Mouse (Mus musculus): ENCODE results near the gene Phf7.

Phf7 gene

DNA sequence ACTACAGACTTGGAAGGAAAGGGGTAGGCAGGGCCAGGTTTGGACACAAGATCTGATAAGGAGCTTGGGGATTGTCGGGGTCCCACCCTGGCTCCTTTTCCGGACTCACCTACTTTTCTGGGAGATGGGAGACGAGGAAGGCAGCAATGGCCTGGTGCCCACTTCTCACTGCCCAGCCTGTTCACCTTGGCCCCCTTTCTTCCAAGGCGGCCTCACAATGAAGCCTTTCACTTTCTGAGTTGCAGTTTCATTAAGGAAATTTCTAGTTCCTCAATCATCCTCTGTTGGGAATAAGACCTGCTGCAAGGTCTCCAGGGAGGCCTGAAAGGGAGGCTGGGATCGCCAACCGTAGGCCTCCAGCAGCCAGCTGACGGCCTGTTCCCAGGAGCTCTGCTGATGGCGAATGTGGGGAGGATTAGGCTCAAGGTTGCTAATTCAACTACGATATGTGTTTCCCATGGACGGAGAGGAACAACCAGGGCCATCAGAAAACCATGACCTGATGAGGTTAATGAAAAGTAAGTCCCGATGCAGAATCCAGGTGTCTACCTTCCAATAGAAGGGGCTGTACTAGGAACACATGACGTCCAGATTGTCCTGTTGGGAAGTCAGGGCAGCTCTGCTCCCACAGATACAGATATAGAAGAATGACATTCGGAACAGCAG is 18.6 kb downstream of the Phf7 start:
- DNase-seq: peak; percentile 27 to 32

DNA sequence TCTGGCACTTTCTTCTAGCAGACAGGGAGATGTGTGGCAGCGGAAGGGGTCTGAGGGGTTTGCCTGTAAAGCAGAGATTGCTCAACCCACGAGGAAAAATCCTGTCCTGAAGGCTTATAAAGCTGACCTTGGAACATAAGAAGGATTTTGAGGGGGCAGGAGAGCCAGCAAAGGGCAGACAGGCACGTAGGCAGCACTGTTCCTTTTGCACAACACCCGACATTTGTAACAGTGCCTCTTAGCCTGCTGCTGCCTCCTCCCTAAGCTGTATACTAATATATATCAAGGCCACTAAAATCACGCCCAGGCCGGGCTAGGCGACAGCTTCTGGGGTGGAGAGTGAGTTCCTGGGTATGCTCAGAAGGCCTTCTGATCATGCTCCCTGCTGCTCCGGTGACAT is 20.7 kb downstream of the Phf7 start:
- DNase-seq: no peak

DNA sequence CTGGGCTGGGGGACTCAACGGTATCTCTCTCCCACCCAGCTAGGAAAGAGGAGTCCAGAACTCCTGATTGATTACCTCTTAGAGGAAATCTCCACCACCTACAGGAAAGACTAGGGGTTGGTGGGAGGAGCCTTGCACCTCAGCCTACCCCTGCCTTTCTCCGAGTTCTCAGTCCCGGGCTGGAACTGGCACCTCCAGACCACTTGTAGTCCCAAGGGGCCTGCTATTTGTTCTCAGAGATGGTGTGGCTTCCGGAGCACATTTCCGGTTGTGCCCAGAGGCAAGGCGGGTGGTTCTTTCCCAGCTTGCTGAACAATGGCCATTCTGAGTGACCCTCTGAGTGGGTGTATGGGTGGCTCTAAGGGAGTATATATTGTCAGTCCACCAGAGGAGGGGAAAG is 22.9 kb downstream of the Phf7 start:
- DNase-seq: peak; percentile 54 to 69

DNA sequence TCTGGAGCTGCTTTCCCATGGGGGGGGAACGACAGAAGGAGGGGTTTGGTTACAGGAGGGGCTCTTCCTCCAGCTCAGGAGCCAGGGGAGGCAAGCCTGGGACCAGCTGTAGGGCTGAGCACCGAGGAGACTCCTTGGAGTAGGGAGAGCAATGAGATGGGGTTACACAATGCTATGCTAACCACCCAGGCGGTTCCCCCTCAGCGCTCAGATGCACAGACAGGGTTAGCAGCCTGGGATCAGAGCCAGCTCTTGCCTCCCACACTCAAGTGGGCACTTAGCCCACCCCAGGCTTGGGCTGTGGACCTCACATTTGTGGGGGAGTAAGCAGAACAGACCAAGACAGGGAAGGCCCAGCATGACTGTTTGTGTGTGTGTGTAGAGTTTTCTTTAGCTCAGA is 24.1 kb downstream of the Phf7 start:
- peak in 1 of 2 experiments; percentile 27 for DNase-seq

DNA sequence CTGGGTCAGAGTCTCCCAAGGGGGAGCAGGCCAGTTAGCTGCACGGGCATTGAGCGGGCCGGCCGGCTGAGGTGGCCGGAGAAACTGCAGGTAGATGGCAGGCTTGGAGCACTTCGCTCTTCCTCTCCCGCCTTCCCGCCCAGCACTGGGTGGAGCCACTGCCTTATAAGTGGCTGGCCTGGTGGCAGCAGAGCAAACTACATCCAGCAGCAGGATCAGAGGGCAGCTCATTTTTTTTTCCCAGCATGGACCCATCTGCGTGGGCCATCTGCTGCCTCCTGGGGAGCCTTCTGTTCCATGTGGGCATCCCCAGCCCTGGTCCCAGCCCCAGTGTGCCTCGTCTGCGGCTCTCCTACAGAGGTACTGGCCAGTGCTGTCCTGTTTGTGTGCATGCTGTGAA is 33.5 kb downstream of the Phf7 start, which contains the start of gene Sema3g:
Sema3g (plus strand) TSS at position 195 of the 400 bp plus-strand sequence.
- DNase-seq: peak; percentile 87 to 89

DNA sequence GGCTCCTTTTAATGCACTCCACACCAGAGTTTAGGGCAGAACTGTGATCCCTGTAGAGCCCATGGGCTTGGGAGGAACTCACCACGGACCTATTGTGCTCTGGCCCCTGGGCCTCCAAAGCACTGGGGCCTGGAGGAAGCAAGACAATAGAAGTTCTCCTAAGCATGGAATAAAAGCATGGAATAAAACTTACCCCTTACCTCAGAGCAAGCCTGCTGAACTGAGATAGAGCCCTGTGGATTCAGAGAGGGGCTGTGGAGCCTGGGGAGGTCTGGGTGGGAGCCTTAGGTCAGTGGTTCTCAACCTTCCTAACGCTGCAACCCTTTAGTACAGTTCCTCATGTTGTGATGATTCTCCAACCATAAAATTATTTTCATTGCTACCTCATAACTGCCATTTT is 34.3 kb downstream of the Phf7 start, which contains the start of gene Nisch:
Nisch (minus strand) TSS at position 101 of the 400 bp plus-strand sequence.
- no peak for DNase-seq

DNA sequence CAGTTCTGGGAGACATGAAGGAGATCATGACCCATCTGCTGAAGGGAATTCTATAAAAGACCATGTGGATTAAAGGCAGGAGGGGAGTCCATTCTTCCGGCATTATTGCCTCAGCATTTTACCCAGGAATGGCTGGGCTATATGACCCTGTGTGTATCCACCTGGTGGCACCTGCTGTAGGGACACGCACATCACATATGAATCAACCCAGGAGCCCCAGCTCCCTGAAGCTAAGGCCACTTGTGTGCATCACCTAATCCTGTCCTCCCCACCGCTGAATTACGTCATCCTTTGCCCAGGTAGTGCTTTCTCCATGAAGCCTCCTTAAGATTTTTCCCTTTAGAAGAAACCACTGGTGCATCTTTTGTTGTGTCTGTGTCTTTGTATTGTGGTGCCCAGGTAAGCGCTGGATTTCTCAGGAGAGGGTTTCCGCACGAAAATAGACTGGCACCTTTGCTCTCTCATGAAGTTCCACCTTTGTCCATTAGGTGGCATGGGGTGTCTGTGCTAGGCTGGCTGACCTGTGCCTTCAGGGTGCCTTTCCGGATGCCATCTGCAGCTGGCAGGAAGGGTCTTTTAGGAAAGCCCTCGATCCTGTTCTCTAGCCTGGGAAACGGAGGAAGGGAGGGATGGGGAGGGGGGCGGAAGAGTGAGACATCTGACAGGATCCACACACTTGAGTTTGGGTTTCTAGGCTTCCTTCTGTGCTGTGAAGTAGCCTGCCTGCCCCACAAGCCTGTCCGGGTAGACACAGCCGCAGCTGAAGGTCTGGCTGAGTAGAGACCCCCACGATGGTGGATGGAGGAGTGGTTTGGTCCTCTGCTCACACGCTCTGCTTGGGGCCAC is 35.7 kb downstream of the Phf7 start:
- DNase-seq: peak; percentile 82 to 86

DNA sequence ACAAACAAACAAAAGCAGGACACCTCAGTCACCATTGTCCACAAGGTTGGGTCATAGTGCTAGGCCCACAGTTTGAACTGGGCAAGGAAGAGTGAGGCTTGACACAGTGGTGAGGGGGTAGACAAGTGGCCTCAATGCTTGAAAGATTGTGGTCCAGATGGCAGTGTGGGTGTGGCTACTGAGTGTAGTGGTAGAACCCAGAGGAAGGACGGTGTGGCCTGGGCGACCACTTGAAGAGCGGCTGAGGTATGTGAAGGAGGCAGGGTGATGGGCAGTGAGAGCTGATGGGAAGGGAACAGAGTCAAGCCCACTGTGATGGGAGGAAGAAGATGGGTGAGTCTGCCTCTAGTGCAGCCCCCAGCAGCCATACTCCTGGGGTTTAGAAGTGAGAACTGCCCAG is 36.4 kb downstream of the Phf7 start:
- DNase-seq: no peak

DNA sequence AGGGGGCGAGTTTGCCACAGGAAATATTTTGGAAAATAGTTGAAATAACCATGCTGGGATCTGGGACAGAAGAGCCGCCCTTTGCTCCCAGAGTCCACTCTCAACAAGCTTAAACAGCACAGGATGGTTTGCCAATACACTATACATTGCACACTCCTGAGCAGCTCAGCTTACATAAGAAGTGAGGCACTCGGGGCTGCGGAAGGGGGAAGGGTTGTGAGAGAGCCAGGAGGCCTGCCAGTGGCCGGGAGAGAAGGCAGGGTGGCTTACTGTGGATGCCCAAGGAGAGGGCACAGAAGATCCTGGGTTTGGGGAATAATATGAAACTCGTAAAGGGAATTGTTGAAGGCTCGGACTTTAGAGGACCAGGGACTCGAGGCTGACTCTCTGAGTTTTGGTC is 37.2 kb downstream of the Phf7 start:
- DNase-seq: no peak

DNA sequence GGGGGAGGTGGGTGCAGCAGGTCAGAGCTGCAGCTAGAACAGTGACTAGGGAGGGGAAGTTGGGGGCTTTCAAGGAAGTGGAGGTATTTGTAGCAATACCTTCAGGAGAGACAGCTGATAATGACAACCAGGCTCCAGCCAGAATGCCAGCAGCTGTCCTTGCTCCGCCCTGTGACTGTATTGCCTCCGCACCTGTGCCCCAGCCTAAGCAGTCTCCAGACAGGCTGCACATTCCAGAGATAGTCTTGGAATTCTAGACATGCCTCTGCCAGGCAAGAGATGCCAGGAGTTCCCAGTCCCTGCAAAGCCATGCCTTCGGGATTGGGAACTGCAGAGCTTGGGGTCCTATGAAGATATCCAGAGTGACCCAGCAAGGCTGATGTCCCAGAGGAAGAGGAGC is 38.6 kb downstream of the Phf7 start:
- no peak for DNase-seq

DNA sequence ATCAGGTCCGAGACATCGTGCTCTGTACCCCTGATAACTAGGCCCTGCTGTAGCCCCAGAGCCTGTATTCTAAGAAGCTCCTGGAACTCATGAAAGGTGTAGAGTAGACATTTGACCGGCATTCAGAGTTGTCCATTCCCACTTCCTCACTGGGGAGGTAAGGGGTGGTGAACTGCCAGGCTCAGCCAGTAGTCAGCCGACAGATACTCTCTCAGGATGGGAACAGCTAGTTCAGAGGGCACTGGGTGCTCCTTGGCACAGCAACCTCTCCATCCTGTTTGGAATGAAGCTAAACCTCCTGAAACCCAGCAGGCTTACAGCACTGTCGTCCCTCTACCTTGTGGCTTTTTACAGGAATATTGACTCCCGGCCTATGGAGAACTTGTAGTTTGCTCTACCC is 39.3 kb downstream of the Phf7 start:
- no peak for DNase-seq

DNA sequence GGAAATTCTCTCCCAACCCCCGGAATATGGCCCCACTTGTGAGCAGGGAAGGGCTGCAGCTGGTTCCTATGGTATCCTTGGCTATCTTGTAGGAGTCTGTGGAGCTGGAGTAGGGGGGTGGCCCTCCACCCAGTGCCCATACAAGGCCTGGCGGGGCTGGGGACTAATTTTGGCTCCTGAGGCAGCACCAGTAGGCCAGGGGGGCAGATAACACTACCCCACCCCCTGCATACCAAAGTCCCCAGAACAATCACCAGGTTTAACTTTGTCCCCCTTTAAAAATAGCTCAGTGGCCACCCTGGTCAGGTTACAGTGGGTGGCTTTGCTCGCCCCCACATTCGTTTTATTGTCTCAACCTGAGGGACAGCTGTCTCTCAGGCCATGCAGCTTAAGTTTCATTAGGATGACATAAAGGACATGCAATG is 42.0 kb downstream of the Phf7 start:
- no peak for DNase-seq

DNA sequence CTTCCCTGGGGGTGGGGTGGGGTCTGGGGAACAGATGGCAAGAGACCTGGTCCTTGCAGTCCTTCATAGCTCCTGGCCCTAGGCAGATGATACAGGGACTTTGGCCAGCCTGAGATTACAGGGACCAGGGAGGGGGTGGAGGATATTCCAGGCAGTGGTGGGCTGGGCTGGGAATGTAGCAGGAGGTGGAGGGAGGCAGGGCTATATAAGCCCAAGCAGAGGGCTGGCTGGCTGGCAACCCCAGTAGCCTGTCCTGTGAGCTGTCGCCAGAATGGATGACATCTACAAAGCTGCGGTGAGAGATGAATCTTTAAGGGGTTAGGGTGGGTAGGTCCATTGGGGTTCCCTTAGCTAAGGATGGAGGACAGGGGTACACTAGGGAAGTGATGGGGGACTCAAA is 43.0 kb downstream of the Phf7 start, which contains the start of gene Tnnc1:
Tnnc1 (plus strand) TSS at position 229 of the 400 bp plus-strand sequence.
- no peak for DNase-seq

DNA sequence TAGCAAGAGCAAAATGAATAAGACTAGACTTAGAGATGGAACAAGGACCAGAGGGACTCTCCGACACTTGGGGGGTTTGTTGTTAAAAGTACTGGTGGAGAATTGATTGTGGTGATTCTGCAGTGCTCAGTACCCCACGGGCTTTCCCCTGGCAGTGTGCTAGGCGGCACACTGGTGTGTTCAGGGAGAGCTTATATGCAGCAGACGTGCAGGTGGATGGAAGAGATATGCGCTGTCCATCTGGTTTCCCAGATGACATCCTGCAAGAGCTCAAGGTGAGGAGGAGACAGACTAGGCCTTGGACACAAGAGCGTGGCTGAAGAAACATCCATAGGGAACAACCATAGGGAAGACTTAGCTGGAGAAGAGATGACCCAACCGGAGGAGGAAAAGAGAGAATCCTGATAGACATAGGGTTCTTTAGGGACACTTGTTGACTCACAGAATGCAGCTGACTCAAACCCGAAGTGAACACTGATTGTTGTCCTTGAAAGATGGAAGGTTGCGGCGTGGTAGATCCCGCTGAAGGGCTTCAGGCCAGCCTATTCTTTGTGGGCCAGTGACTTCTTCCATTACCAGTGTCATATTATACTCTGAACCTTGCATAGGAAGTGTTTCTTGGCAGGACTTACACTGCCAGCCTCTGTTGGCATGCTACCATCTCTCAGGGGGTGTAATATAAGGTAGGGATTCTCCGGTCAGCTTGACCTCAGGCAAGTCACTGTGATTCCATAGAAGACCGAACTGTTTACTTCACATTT is 43.9 kb downstream of the Phf7 start:
- no peak for DNase-seq

DNA sequence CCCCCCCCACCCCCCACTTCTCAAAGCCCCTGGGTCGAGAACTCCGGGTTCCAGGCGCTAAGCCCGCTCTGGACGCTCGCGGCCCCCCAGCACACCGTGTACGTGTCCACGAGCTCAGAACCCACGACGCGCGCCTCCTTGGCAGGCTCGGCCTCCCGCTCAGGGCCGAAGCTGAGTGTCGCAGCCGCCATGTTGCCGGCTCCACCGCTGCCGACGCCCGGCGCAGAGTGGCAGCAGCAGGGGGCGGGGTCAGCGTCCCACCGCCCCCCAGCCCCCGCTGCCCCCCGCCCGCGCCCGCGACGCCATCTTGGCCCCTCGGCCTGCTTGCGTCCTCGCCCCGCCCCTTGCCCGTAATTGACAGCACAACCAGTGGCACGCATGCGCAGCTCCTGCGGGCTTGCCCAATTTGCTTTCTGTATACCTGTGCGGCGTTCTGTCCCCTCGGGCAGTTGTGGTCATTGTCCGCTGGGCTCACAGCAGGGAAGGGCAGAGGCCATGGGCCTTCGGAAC is 44.6 kb downstream of the Phf7 start:
- DNase-seq: peak; percentile 97 to 99

DNA sequence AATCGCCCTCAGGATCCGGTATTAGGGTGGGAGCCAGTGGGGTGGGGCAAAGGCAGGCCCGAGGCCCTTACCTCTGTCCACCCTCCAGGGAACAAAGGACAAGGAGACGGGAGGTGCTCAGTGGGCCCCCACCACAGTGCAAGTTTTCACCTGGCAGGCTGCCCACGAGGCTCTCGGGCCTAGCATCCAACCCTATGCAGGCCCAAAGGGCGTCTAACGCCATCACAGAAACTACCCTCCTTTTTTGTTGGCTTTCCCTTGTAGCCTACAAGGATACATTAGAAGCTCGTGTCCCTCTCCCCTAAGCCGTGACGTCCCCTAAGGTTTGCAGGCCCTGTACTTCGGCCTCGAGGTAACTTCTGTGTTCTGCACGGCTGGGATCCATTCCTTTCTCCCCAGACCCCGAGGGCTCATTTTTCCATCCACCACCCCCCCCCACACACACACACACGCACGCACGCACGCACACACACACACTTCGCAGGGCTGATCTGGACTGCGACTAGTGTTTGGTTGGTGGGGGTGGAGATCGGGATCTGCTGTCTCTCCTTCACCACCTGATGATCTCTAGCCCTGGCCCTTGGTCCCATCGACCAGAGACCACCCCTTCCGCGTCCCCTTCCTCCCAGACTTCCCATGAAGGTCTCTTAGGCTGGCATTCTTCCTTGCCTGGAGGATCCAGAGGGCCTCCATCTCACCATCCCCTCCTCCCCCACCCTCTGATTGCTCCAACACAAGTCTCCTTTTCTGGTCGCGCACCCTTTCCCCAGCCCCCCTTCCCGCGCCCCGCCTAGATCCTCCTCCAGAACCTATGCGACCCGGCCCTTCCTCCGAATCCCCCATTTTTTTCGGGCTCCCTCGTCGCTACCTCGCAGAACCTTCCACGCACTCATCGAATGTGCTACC is 45.3 kb downstream of the Phf7 start:
- peak; percentile 60 to 76 for DNase-seq

DNA sequence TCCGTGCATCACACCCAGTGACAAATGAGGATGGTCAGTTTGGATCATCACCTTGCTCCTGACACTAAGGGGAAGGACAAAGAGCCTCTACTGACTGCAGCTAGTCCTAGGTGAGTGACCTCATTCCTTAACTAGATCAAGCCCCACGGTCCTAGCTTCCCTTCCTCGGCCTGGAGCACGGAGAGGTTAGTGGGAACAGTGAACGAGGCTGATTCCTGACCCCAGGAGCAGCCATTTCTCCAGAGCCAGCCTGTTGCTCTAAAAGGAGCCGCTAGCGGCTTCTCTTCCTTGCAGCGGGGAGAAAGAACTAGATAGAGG is 45.9 kb downstream of the Phf7 start:
- DNase-seq: no peak

DNA sequence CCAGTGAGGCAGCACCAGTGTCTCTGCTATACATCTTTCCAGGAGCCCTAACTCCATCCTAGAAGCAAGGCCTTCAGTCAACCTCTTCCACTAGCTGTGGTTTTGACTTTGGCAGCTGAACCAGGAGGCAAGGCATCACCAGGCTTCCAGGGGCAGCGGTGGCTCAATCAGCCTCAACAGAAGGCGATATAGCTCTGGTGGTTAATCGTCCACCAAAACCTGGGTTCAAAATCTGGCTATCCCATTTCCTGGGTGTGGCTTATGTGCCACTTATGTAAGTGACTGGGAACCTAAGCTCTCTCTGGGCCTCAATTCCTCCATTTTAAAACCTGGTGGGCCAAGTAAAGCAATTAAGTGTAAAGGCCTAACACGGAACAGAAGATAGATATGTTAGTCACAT is 46.3 kb downstream of the Phf7 start:
- DNase-seq: no peak

DNA sequence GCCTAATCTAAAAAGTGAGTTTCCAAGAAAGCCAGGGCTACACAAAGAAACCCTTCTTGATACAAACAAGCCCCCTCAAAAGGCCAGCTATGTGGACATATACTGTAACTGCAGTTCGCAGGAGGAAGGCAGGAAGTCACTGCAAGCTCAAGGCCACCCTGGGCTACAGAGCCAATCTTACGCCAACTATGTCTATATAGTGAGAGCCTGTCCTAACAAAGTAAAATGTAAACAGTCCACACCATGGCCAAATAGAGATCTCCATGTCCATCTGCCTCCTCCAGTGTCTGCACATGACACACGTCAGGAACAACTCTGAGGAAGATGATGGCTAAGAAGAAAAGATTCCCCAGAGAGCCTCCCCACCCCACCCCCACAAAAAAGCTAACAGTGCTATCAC is 51.1 kb downstream of the Phf7 start:
- no peak for DNase-seq

DNA sequence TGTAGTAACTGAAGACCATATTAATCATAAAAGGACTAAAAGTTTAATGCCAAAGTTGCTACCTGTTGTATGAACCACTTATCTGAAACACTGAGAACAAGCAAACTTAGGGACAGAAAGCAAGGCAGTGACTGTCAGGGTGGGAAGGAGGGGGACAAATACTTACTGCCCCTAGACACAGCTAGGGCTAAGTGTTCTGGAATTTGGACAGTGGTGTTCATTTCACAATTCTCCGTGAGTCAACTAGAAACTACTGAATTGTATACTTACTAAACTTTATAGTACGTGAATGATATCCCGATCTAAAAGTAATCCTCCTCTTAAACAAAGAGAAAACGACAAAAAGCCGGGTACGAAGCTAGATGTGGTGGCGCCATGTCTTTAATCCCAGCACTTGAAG is 51.5 kb downstream of the Phf7 start:
- DNase-seq: no peak

DNA sequence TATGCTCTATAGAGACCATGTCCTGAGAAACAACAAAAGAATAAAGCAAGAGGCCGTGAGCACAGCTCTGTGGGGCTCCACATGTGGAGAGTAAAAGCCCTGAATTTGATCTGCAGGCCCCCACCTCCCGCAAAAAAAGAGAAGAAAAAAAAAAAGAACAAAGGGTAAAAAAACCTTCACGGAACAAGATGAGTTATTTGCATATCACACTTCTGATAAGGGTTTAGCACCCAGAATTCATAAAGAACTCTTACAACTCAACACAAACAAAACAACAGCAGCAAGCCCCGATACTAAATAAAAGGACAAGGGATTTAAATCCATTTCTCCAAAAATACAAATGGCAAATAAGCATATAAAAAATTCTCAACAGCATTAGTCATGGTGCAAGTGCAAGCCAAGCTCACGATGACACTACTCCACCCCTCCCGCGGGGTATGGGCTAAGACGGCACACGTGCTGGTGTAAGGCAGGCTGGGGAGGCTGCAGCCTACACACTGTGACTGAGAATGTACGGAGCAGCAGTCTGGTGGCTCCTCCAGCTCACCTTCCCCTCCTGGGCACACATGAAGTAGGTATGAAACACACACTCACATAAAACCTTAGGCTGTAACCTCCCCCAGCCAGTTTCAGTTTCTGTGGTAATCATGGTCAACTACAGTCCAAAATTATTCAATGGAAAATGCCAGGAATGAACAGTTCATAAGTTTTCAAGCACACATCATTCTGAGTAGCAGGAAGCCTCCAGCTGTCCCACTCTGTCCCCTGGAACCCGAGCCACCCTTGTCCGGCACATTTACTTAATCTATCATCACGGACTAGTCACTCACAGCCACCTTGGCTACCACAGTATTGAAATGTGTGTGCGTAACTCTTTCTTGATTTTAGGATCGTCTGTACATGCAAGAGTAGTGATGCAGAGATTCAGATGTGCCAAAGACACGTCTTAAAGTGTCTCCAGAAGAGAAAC is 53.3 kb downstream of the Phf7 start:
- DNase-seq: peak; percentile 37 to 43

All from kidney, postnatal 36 days (tissue).